Mouse (Mus musculus): Measurements from ENCODE around the gene Plekho1. TPM values are rescaled to one million over a fixed set of nuclear protein-coding genes. Genes with fewer than 3 reads are reported as not detected.
A peak's percentile ranks its signal among the peaks of the same experiment; 100 is the strongest.

Gene Plekho1
- total and polyA plus RNA-seq, 3 experiments: 65.4 to 82.8 (median 67.5) TPM

- Histone ChIP-seq H3K4me1 (ENCODE audit: control insufficient read depth, insufficient read depth, low read length) (peaks cover 37% of the 10 kb centered on the region), H3K9ac (ENCODE audit: low read depth, low read length) (peak overlapping the region; percentile 18), H3K79me2 (replicated peaks; ENCODE audit: control insufficient read depth, insufficient read depth, low read length) (no peaks in the 10 kb centered on the region), H3K36me3 (ENCODE audit: control insufficient read depth, insufficient read depth, low read length) (peaks cover 12% of the 10 kb centered on the region), H3K27ac (peak overlapping the region; percentile 13; the same call in 1 of the 2 replicates), H3K27me3 (ENCODE audit: control insufficient read depth, insufficient read depth, low read length) (no peaks in the 10 kb centered on the region), H3K4me3 (no peak overlapping the region)
- intact Hi-C loops (cut with DNase I): no loop called here
- no peak for DNase-seq
- no peak for TF ChIP-seq POLR2A (IDR thresholded peaks at IDR 0.05; ENCODE audit: insufficient read depth, low read depth, low read length)
- TF ChIP-seq CTCF (IDR thresholded peaks at IDR 0.05): no peak
- no peak for TF ChIP-seq EP300 (IDR thresholded peaks at IDR 0.05; ENCODE audit: insufficient read depth, low read depth, low read length)
- 19% methylated on average over 10 of the region's 10 CpGs for WGBS
Measured at GRCm38 (mm10) chr3:95988969-95989368, 6.8 kb downstream of the Plekho1 start.

- 95% methylated on average over 1 of the region's 1 CpGs for WGBS
- H3K79me2 ChIP-seq (replicated peaks; ENCODE audit: control insufficient read depth, insufficient read depth, low read length): no peaks in the 10 kb centered on the region
- no peak overlapping the region for H3K27ac ChIP-seq
- intact Hi-C loops (cut with DNase I): no loop called here
- H3K27me3 ChIP-seq (ENCODE audit: control insufficient read depth, insufficient read depth, low read length): no peaks in the 10 kb centered on the region
- peaks cover 12% of the 10 kb centered on the region for H3K36me3 ChIP-seq (ENCODE audit: control insufficient read depth, insufficient read depth, low read length)
- peaks cover 32% of the 10 kb centered on the region for H3K4me1 ChIP-seq (ENCODE audit: control insufficient read depth, insufficient read depth, low read length)
- DNase-seq: no peak
- no peak overlapping the region for H3K9ac ChIP-seq (ENCODE audit: low read depth, low read length)
- no peak for TF ChIP-seq POLR2A (IDR thresholded peaks at IDR 0.05; ENCODE audit: insufficient read depth, low read depth, low read length)
- no peak for TF ChIP-seq EP300 (IDR thresholded peaks at IDR 0.05; ENCODE audit: insufficient read depth, low read depth, low read length)
- TF ChIP-seq CTCF (IDR thresholded peaks at IDR 0.05): no peak
- no peak overlapping the region for H3K4me3 ChIP-seq
Measured at GRCm38 (mm10) chr3:95988138-95988537, 7.7 kb downstream of the Plekho1 start.

GRCm38 (mm10) chr3:95987386-95988110, 8.3 kb downstream of the Plekho1 start:
- DNase-seq: peak in 1 of 2 experiments; percentile 59
- intact Hi-C loops (cut with DNase I): no loop called here
- Histone ChIP-seq H3K4me3 (no peak overlapping the region), H3K36me3 (ENCODE audit: control insufficient read depth, insufficient read depth, low read length) (peaks cover 12% of the 10 kb centered on the region), H3K9ac (ENCODE audit: low read depth, low read length) (no peak overlapping the region), H3K27me3 (ENCODE audit: control insufficient read depth, insufficient read depth, low read length) (no peaks in the 10 kb centered on the region), H3K4me1 (ENCODE audit: control insufficient read depth, insufficient read depth, low read length) (peaks cover 30% of the 10 kb centered on the region), H3K79me2 (replicated peaks; ENCODE audit: control insufficient read depth, insufficient read depth, low read length) (no peaks in the 10 kb centered on the region), H3K27ac (peak overlapping the region; percentile 64)
- 0 out of 2 replicates have a peak, but pooled peaks have one; percentile 0 for TF ChIP-seq CTCF (IDR thresholded peaks at IDR 0.05)
- no peak for TF ChIP-seq EP300 (IDR thresholded peaks at IDR 0.05; ENCODE audit: insufficient read depth, low read depth, low read length)
- TF ChIP-seq POLR2A (IDR thresholded peaks at IDR 0.05; ENCODE audit: insufficient read depth, low read depth, low read length): 0 out of 2 replicates have a peak, but pooled peaks have one; percentile 9
- 58% methylated on average over 6 of the region's 6 CpGs for WGBS

- H3K27me3 ChIP-seq (ENCODE audit: control insufficient read depth, insufficient read depth, low read length): no peaks in the 10 kb centered on the region
- H3K4me3 ChIP-seq: no peak overlapping the region
- H3K36me3 ChIP-seq (ENCODE audit: control insufficient read depth, insufficient read depth, low read length): peaks cover 10% of the 10 kb centered on the region
- no peaks in the 10 kb centered on the region for H3K79me2 ChIP-seq (replicated peaks; ENCODE audit: control insufficient read depth, insufficient read depth, low read length)
- 62% methylated on average over 4 of the region's 4 CpGs for WGBS
- peak overlapping the region; percentile 64 for H3K27ac ChIP-seq
- no peak overlapping the region for H3K9ac ChIP-seq (ENCODE audit: low read depth, low read length)
- peaks cover 26% of the 10 kb centered on the region for H3K4me1 ChIP-seq (ENCODE audit: control insufficient read depth, insufficient read depth, low read length)
- DNase-seq: no peak
- 0 out of 2 replicates have a peak, but pooled peaks have one; percentile 1 for TF ChIP-seq CTCF (IDR thresholded peaks at IDR 0.05)
- TF ChIP-seq POLR2A (IDR thresholded peaks at IDR 0.05; ENCODE audit: insufficient read depth, low read depth, low read length): no peak
- 0 out of 2 replicates have a peak, but pooled peaks have one; percentile 5 for TF ChIP-seq EP300 (IDR thresholded peaks at IDR 0.05; ENCODE audit: insufficient read depth, low read depth, low read length)
- intact Hi-C loops (cut with DNase I): no loop called here
Measured at GRCm38 (mm10) chr3:95986984-95987383, 8.8 kb downstream of the Plekho1 start.

GRCm38 (mm10) chr3:95986001-95986622, 9.7 kb downstream of the Plekho1 start:
- DNase-seq: peak in 1 of 2 experiments; percentile 48
- Histone ChIP-seq H3K4me3 (peak overlapping the region; percentile 25), H3K79me2 (replicated peaks; ENCODE audit: control insufficient read depth, insufficient read depth, low read length) (no peaks in the 10 kb centered on the region), H3K36me3 (ENCODE audit: control insufficient read depth, insufficient read depth, low read length) (peaks cover 3% of the 10 kb centered on the region), H3K9ac (ENCODE audit: low read depth, low read length) (peak overlapping the region; percentile 64), H3K4me1 (ENCODE audit: control insufficient read depth, insufficient read depth, low read length) (peaks cover 24% of the 10 kb centered on the region), H3K27me3 (ENCODE audit: control insufficient read depth, insufficient read depth, low read length) (no peaks in the 10 kb centered on the region), H3K27ac (peak overlapping the region; percentile 64)
- intact Hi-C loops (cut with DNase I): no loop called here
- TF ChIP-seq CTCF (IDR thresholded peaks at IDR 0.05): no peak
- peak; percentile 72 for TF ChIP-seq POLR2A (IDR thresholded peaks at IDR 0.05; ENCODE audit: insufficient read depth, low read depth, low read length)
- 9% methylated on average over 21 of the region's 21 CpGs for WGBS

Data from heart, adult 2 months (tissue).